Mouse (Mus musculus): ENCODE results near the gene Pramel7. TPM values are rescaled to one million over a fixed set of nuclear protein-coding genes. Genes with fewer than 3 reads are reported as not detected.
A peak's percentile ranks its signal among the peaks of the same experiment; 100 is the strongest.

The Pramel7 gene
- polyA plus RNA-seq, 1 experiment = not detected

DNA sequence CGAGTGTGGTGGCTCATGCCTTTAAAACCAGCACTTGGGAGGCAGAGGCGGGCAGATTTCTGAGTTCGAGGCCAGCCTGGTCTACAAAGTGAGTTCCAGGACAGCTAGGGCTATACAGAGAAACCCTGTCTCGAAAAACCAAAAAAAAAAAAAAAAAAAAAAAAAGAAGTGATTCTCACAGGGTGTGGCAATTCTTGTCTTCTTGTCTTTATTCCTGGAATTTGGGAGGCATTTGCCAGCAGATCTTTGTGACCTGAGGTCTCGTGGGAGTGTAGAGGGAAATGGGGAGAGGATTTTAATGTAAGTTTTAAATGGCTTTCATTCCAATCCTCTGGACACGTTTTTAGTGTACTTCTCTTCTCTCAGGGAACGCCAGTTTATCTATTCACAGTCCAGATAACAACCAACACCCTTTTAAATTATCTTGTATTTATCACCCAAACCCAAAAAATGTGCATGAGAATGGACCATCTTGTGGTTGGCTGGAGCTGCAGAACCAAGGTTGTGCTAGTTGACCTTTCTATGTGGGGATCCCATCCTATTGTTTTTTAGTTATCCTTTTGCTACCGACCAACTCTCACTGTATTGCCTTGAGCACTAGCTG, 18.7 kb upstream of the Pramel7 start:
- 71% methylated on average over 8 of the region's 8 CpGs for WGBS
- DNase-seq = no peak
- Histone ChIP-seq H3K27me3 (replicated peaks; ENCODE audit: control insufficient read depth, insufficient read depth, low read length) (no peaks in the 10 kb centered on the region), H3K36me3 (ENCODE audit: control insufficient read depth, insufficient read depth, low read length) (no peaks in the 10 kb centered on the region), H3K27ac (ENCODE audit: insufficient read depth, low read depth, low read length) (no peak overlapping the region), H3K4me1 (ENCODE audit: control insufficient read depth, insufficient read depth, low read length) (no peaks in the 10 kb centered on the region), H3K4me3 (ENCODE audit: insufficient read depth, low read depth, low read length) (no peak overlapping the region)
- TF ChIP-seq CTCF (conservative IDR thresholded peaks at IDR 0.05; ENCODE audit: insufficient read depth, insufficient read length, low read depth, low read length) = no peak
- no peak for TF ChIP-seq POLR2A (IDR thresholded peaks at IDR 0.05; ENCODE audit: low read depth, low read length)

GRCm38 (mm10) chr2:87515046-87515445, 18.2 kb upstream of the Pramel7 start:
- H3K36me3 ChIP-seq (ENCODE audit: control insufficient read depth, insufficient read depth, low read length) = no peaks in the 10 kb centered on the region
- no peak overlapping the region for H3K27ac ChIP-seq (ENCODE audit: insufficient read depth, low read depth, low read length)
- no peak overlapping the region for H3K4me3 ChIP-seq (ENCODE audit: insufficient read depth, low read depth, low read length)
- H3K4me1 ChIP-seq (ENCODE audit: control insufficient read depth, insufficient read depth, low read length) = no peaks in the 10 kb centered on the region
- H3K27me3 ChIP-seq (replicated peaks; ENCODE audit: control insufficient read depth, insufficient read depth, low read length) = no peaks in the 10 kb centered on the region
- 88% methylated on average over 2 of the region's 2 CpGs for WGBS
- no peak for DNase-seq
- TF ChIP-seq CTCF (conservative IDR thresholded peaks at IDR 0.05; ENCODE audit: insufficient read depth, insufficient read length, low read depth, low read length) (no peak), POLR2A (IDR thresholded peaks at IDR 0.05; ENCODE audit: low read depth, low read length) (no peak)

- H3K27me3 ChIP-seq (replicated peaks; ENCODE audit: control insufficient read depth, insufficient read depth, low read length) = no peaks in the 10 kb centered on the region
- WGBS = 84% methylated on average over 6 of the region's 6 CpGs
- no peaks in the 10 kb centered on the region for H3K4me1 ChIP-seq (ENCODE audit: control insufficient read depth, insufficient read depth, low read length)
- no peaks in the 10 kb centered on the region for H3K36me3 ChIP-seq (ENCODE audit: control insufficient read depth, insufficient read depth, low read length)
- no peak for DNase-seq
- no peak within 1 kb of the TSS for H3K4me3 ChIP-seq (ENCODE audit: insufficient read depth, low read depth, low read length)
- TF ChIP-seq CTCF (conservative IDR thresholded peaks at IDR 0.05; ENCODE audit: insufficient read depth, insufficient read length, low read depth, low read length) (no peak), POLR2A (IDR thresholded peaks at IDR 0.05; ENCODE audit: low read depth, low read length) (no peak)
- no peak within 1 kb of the TSS for H3K27ac ChIP-seq (ENCODE audit: insufficient read depth, low read depth, low read length)
Measured at GRCm38 (mm10) chr2:87506265-87506664, 9.4 kb upstream of the Pramel7 start, which contains the start of gene Pramel6. TSS of gene Pramel6 (plus strand) at chr2:87506565.

- TF ChIP-seq CTCF (conservative IDR thresholded peaks at IDR 0.05; ENCODE audit: insufficient read depth, insufficient read length, low read depth, low read length) = no peak
- no peak for TF ChIP-seq POLR2A (IDR thresholded peaks at IDR 0.05; ENCODE audit: low read depth, low read length)
- WGBS = 78% methylated on average over 2 of the region's 2 CpGs
- H3K4me1 ChIP-seq (ENCODE audit: control insufficient read depth, insufficient read depth, low read length) = no peaks in the 10 kb centered on the region
Measured at GRCm38 (mm10) chr2:87482276-87482675, 14.6 kb downstream of the Pramel7 start.

GRCm38 (mm10) chr2:87481158-87481557, 15.7 kb downstream of the Pramel7 start:
- Histone ChIP-seq H3K4me1 (ENCODE audit: control insufficient read depth, insufficient read depth, low read length) (no peaks in the 10 kb centered on the region), H3K27ac (ENCODE audit: insufficient read depth, low read depth, low read length) (no peak overlapping the region), H3K27me3 (replicated peaks; ENCODE audit: control insufficient read depth, insufficient read depth, low read length) (no peaks in the 10 kb centered on the region), H3K4me3 (ENCODE audit: insufficient read depth, low read depth, low read length) (no peak overlapping the region), H3K36me3 (ENCODE audit: control insufficient read depth, insufficient read depth, low read length) (no peaks in the 10 kb centered on the region)
- DNase-seq = no peak
- TF ChIP-seq CTCF (conservative IDR thresholded peaks at IDR 0.05; ENCODE audit: insufficient read depth, insufficient read length, low read depth, low read length) (no peak), POLR2A (IDR thresholded peaks at IDR 0.05; ENCODE audit: low read depth, low read length) (no peak)
- WGBS = 84% methylated on average over 4 of the region's 4 CpGs

More at GRCm38 (mm10) chr2:87482276-87482675, 14.6 kb downstream of the Pramel7 start:
- Histone ChIP-seq H3K36me3 (ENCODE audit: control insufficient read depth, insufficient read depth, low read length) (no peaks in the 10 kb centered on the region), H3K4me3 (ENCODE audit: insufficient read depth, low read depth, low read length) (no peak overlapping the region), H3K27ac (ENCODE audit: insufficient read depth, low read depth, low read length) (no peak overlapping the region), H3K27me3 (replicated peaks; ENCODE audit: control insufficient read depth, insufficient read depth, low read length) (no peaks in the 10 kb centered on the region)
- DNase-seq = no peak

DNA sequence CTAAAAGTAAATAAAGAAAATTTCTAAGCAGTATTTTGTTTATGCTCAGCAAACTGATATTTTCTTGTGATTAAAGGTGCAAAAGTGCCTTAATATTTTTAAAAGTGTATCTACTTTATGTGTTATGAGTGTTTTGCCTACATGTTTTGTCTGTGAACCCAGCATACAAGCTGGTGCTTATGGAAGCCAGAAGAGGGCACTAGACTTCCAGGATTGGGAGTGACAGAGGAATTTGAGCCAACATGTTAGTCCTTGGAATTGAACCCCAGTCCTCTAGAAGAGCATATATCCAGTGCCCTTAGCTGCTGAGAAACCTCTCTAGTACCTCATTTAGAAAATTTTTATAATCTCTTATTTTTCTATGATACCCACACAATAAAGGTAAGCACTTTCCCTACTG, 16.7 kb downstream of the Pramel7 start:
- Histone ChIP-seq H3K4me1 (ENCODE audit: control insufficient read depth, insufficient read depth, low read length) (no peaks in the 10 kb centered on the region), H3K36me3 (ENCODE audit: control insufficient read depth, insufficient read depth, low read length) (no peaks in the 10 kb centered on the region), H3K27ac (ENCODE audit: insufficient read depth, low read depth, low read length) (no peak overlapping the region), H3K4me3 (ENCODE audit: insufficient read depth, low read depth, low read length) (no peak overlapping the region), H3K27me3 (replicated peaks; ENCODE audit: control insufficient read depth, insufficient read depth, low read length) (no peaks in the 10 kb centered on the region)
- TF ChIP-seq CTCF (conservative IDR thresholded peaks at IDR 0.05; ENCODE audit: insufficient read depth, insufficient read length, low read depth, low read length) (peak; percentile 30; the same call in 1 of the 2 replicates), POLR2A (IDR thresholded peaks at IDR 0.05; ENCODE audit: low read depth, low read length) (no peak)
- no peak for DNase-seq

DNA sequence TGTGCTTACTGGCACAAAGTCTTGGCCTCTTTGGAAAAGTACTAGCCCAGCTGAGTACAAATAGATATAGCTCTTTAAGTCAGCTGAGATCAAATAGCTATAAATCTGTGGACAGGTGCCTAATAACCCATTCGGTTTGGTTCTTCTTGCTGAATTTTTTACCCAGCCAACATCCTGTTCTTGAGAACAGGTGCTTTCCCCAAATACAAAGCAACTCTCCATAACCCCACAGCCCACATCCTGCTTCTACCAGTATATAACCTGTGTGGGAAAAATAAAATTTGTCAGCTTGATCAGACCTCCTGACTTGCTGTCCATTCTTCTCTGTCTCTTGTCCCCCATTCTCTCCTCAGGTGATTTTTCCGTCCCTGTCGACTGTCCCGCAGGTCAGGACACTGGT, 35.1 kb downstream of the Pramel7 start:
- Histone ChIP-seq H3K36me3 (ENCODE audit: control insufficient read depth, insufficient read depth, low read length) (no peaks in the 10 kb centered on the region), H3K4me1 (ENCODE audit: control insufficient read depth, insufficient read depth, low read length) (no peaks in the 10 kb centered on the region), H3K27me3 (replicated peaks; ENCODE audit: control insufficient read depth, insufficient read depth, low read length) (no peaks in the 10 kb centered on the region), H3K27ac (ENCODE audit: insufficient read depth, low read depth, low read length) (no peak overlapping the region), H3K4me3 (ENCODE audit: insufficient read depth, low read depth, low read length) (no peak overlapping the region)
- WGBS = 87% methylated on average over 4 of the region's 4 CpGs
- TF ChIP-seq CTCF (conservative IDR thresholded peaks at IDR 0.05; ENCODE audit: insufficient read depth, insufficient read length, low read depth, low read length) (no peak), POLR2A (IDR thresholded peaks at IDR 0.05; ENCODE audit: low read depth, low read length) (no peak)
- DNase-seq = no peak
